Mouse (Mus musculus) stomach, embryonic 16.5 days (tissue): Measurements from ENCODE around the gene Tec. TPM values are rescaled to one million over a fixed set of nuclear protein-coding genes. Genes with fewer than 3 reads are reported as not detected.

Source experiments
- ATAC-seq: fragments of 200-750 bp; cut with Nextera tagmentation; 2 replicates; pipeline ENCODE4 v1.8.0; 2017; ENCODE audit warnings: moderate number of reproducible peaks, moderate TSS enrichment; ENCODE audit not compliant: insufficient read depth, low FRiP score
- H3K27ac ChIP-seq: fragments of 300-500 bp; sonication (generic); 2 replicates; pipeline ENCODE4 v1.5.1; 2014; ENCODE audit warnings: low read length
- H3K27me3 ChIP-seq: fragments of 300-500 bp; sonication (generic); 2 replicates; pipeline ENCODE4 v1.6.1; 2014; ENCODE audit warnings: low read length, control low read depth, mixed read lengths; ENCODE audit not compliant: control insufficient read depth, insufficient read depth
- H3K36me3 ChIP-seq: fragments of 300-500 bp; sonication (generic); 2 replicates; pipeline ENCODE4 v1.6.1; 2014; ENCODE audit warnings: low read length; ENCODE audit not compliant: control insufficient read depth, insufficient read depth
- H3K4me1 ChIP-seq: fragments of 300-500 bp; sonication (generic); 2 replicates; pipeline ENCODE4 v1.6.1; 2014; ENCODE audit warnings: low read length, control low read depth, mixed read lengths; ENCODE audit not compliant: control insufficient read depth, insufficient read depth
- H3K4me2 ChIP-seq: fragments of 300-500 bp; sonication (generic); 2 replicates; pipeline ENCODE4 v1.6.1; 2014; ENCODE audit warnings: low read depth, low read length, mixed read lengths
- H3K4me3 ChIP-seq: fragments of 300-500 bp; sonication (generic); replicated peaks from 2 replicates; pipeline ENCODE4 v1.5.1; 2014; ENCODE audit warnings: mild to moderate bottlenecking, low read length
- H3K9ac ChIP-seq: fragments of 300-500 bp; sonication (generic); 2 replicates; pipeline ENCODE4 v1.6.1; 2014; ENCODE audit warnings: low read length
- H3K9me3 ChIP-seq: fragments of 300-500 bp; sonication (generic); replicated peaks from 2 replicates; pipeline ENCODE4 v1.6.1; 2016; ENCODE audit warnings: low read length, control low read depth; ENCODE audit not compliant: control insufficient read depth
- whole genome bisulfite sequencing: fragments of 180-500 bp; shearing (Covaris S2); extraction: QIAGEN DNeasy Blood & Tissue Kit; methylation state at CpG from one replicate; pipeline ENCODE4 v1.1.7; 2014; 5-methylcytosine and 5-hydroxymethylcytosine counted together
- polyA plus RNA-seq: library from polyadenylated mRNA; unstranded; fragments of >200 nt; fragmentation: Nextera tagmentation; extraction: Ambion mirVana; gene quantifications from 2 replicates; pipeline ENCODE4 v1.2.1, GENCODE M21; 2015

Gene Tec
- polyA plus RNA-seq, 1 experiment from 2014 or later, result 12.5 TPM

- 86% methylated on average over 8 of the region's 8 CpGs for WGBS
- Histone ChIP-seq H3K27ac (no peak overlapping the region), H3K4me3 (no peak overlapping the region)
These were observed 112.3 kb downstream of the Tec start for GRCm38 (mm10) chr5:72755941-72756340.

GRCm38 (mm10) chr5:72755035-72755434 lies 113.2 kb downstream of the Tec start:
- H3K27me3 ChIP-seq, result no peaks in the 10 kb centered on the region
- ATAC-seq, result no peak
- no peak overlapping the region for H3K4me2 ChIP-seq
- H3K27ac ChIP-seq, result no peak overlapping the region
- no peak overlapping the region for H3K9ac ChIP-seq
- H3K36me3 ChIP-seq, result no peaks in the 10 kb centered on the region
- no peaks in the 10 kb centered on the region for H3K4me1 ChIP-seq
- H3K4me3 ChIP-seq, result no peak overlapping the region
- H3K9me3 ChIP-seq, result no peaks in the 10 kb centered on the region
- WGBS, result 77% methylated on average over 2 of the region's 2 CpGs

More at GRCm38 (mm10) chr5:72755941-72756340, 112.3 kb downstream of the Tec start:
- Histone ChIP-seq H3K4me1 (no peaks in the 10 kb centered on the region), H3K4me2 (no peak overlapping the region), H3K27me3 (no peaks in the 10 kb centered on the region), H3K36me3 (no peaks in the 10 kb centered on the region), H3K9me3 (no peaks in the 10 kb centered on the region), H3K9ac (no peak overlapping the region)
- ATAC-seq, result no peak

GRCm38 (mm10) chr5:72752585-72752984 lies 115.7 kb downstream of the Tec start, which contains the start of gene Txk:
Gene Txk (minus strand): TSS chr5:72752777.
- Histone ChIP-seq H3K4me3 (no peak within 1 kb of the TSS), H3K9me3 (no peaks in the 10 kb centered on the region), H3K9ac (no peak within 1 kb of the TSS), H3K27me3 (no peaks in the 10 kb centered on the region), H3K4me2 (no peak within 1 kb of the TSS), H3K36me3 (no peaks in the 10 kb centered on the region), H3K27ac (no peak within 1 kb of the TSS), H3K4me1 (no peaks in the 10 kb centered on the region)
- WGBS, result 76% methylated on average over 5 of the region's 5 CpGs
- ATAC-seq, result no peak

- H3K9me3 ChIP-seq, result no peaks in the 10 kb centered on the region
- H3K36me3 ChIP-seq, result no peaks in the 10 kb centered on the region
- H3K27ac ChIP-seq, result no peak overlapping the region
- WGBS, result 84% methylated on average over 7 of the region's 7 CpGs
- no peaks in the 10 kb centered on the region for H3K27me3 ChIP-seq
- no peaks in the 10 kb centered on the region for H3K4me1 ChIP-seq
- H3K4me3 ChIP-seq, result no peak overlapping the region
- no peak overlapping the region for H3K9ac ChIP-seq
- ATAC-seq, result no peak
- no peak overlapping the region for H3K4me2 ChIP-seq
These were observed 117.1 kb downstream of the Tec start for GRCm38 (mm10) chr5:72751056-72751758.

DNA sequence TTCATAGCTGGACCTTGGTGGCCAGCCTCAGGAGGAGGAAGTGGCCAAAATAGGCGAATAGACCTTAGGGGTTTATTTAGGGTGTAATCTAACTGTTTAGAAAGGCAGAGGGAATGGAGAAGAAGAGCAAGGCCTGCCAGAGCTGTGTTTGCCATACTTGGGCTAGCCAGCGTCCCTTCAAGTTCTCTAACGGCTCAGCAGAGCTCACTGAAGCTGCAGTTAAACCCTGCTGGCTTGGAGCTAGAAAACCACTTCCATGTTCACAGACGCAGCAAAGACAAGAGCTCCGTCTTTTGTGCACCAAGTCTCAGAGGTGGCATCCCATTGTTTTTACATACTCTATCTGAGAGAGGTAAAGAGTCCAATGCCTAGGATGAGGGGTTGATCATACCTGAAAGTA lies 118.1 kb downstream of the Tec start:
- H3K9me3 ChIP-seq, result no peaks in the 10 kb centered on the region
- H3K27ac ChIP-seq, result no peak overlapping the region
- WGBS, result 83% methylated on average over 5 of the region's 5 CpGs
- no peak overlapping the region for H3K4me3 ChIP-seq
- no peak overlapping the region for H3K4me2 ChIP-seq
- H3K9ac ChIP-seq, result no peak overlapping the region
- no peaks in the 10 kb centered on the region for H3K36me3 ChIP-seq
- H3K27me3 ChIP-seq, result no peaks in the 10 kb centered on the region
- no peaks in the 10 kb centered on the region for H3K4me1 ChIP-seq
- no peak for ATAC-seq

DNA sequence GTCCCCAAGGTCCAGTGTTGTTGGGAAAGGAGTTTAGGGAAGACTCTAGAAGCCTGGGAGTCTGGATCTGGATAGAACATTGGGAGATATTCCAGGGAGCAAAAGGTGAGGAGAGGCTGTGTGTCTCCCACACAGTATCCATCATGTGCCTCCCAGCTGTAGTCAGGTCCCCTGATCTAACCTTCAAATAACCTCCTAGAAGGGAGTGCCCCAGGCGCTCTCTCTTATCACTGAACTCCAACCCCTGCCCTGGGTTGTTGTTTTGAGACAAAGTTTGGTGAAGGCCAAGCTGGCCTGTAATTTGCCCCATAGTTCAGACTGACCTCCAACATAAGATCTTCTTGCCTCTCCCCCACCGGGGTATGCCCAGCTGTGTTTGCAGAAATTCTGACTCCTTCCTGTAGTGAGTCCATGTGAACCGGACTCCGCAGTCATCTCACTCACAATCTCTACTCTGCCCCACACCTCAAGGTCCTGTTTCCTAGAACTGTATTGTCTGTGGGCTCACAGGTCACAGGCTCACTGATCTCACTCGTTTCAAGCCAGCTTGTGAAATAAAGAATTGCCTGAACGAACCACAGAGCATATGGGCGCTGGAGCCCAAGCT lies 119.5 kb downstream of the Tec start:
- WGBS, result 53% methylated on average over 7 of the region's 7 CpGs
- no peak overlapping the region for H3K9ac ChIP-seq

GRCm38 (mm10) chr5:72747384-72747783 lies 120.9 kb downstream of the Tec start:
- ATAC-seq, result no peak
- H3K27ac ChIP-seq, result no peak overlapping the region
- H3K27me3 ChIP-seq, result no peaks in the 10 kb centered on the region
- H3K9me3 ChIP-seq, result no peaks in the 10 kb centered on the region
- no peak overlapping the region for H3K4me2 ChIP-seq
- H3K4me1 ChIP-seq, result no peaks in the 10 kb centered on the region
- no peak overlapping the region for H3K4me3 ChIP-seq
- no peak overlapping the region for H3K9ac ChIP-seq
- no peaks in the 10 kb centered on the region for H3K36me3 ChIP-seq
- WGBS, result 56% methylated on average over 4 of the region's 4 CpGs

More for the DNA sequence above, 119.5 kb downstream of the Tec start:
- ATAC-seq, result no peak
- H3K9me3 ChIP-seq, result no peaks in the 10 kb centered on the region
- H3K4me3 ChIP-seq, result no peak overlapping the region
- no peaks in the 10 kb centered on the region for H3K36me3 ChIP-seq
- no peaks in the 10 kb centered on the region for H3K27me3 ChIP-seq
- no peaks in the 10 kb centered on the region for H3K4me1 ChIP-seq
- H3K4me2 ChIP-seq, result no peak overlapping the region
- no peak overlapping the region for H3K27ac ChIP-seq

- H3K36me3 ChIP-seq, result no peaks in the 10 kb centered on the region
- no peaks in the 10 kb centered on the region for H3K27me3 ChIP-seq
- H3K4me2 ChIP-seq, result no peak overlapping the region
- ATAC-seq, result no peak
- WGBS, result 57% methylated on average over 4 of the region's 4 CpGs
- no peaks in the 10 kb centered on the region for H3K4me1 ChIP-seq
- no peaks in the 10 kb centered on the region for H3K9me3 ChIP-seq
- H3K27ac ChIP-seq, result no peak overlapping the region
- no peak overlapping the region for H3K4me3 ChIP-seq
- H3K9ac ChIP-seq, result no peak overlapping the region
These were observed 121.8 kb downstream of the Tec start for GRCm38 (mm10) chr5:72746461-72746860.

GRCm38 (mm10) chr5:72743103-72743502 lies 125.2 kb downstream of the Tec start:
- Histone ChIP-seq H3K27ac (no peak overlapping the region), H3K36me3 (no peaks in the 10 kb centered on the region), H3K4me2 (no peak overlapping the region), H3K4me1 (no peaks in the 10 kb centered on the region), H3K4me3 (no peak overlapping the region), H3K9me3 (no peaks in the 10 kb centered on the region), H3K27me3 (no peaks in the 10 kb centered on the region), H3K9ac (no peak overlapping the region)
- ATAC-seq, result no peak
- WGBS, result 93% methylated on average over 6 of the region's 6 CpGs
